Comparison of ENCODE assay signal across 8 mouse cellular contexts in genomic region chr11:63969205-63969910, GRCm38 (mm10). TPM values are rescaled to one million over a fixed set of nuclear protein-coding genes. Genes with fewer than 3 reads are reported as not detected.
DNase-seq lines count a peak whose midpoint lies in the region; ATAC-seq lines count a peak whose summit lies in the region.

No protein-coding gene starts in this region.

- WGBS in heart, embryonic 10.5 days = 40% methylated on average over 11 of the region's 11 CpGs
- 46% methylated on average over 11 of the region's 11 CpGs for WGBS in embryonic facial prominence, embryonic 14.5 days
- WGBS in midbrain, embryonic 16.5 days = 21% methylated on average over 11 of the region's 11 CpGs

- H3K27ac ChIP-seq in heart, embryonic 10.5 days = 0 out of 2 replicates have a peak overlapping the region, but pooled peaks have one; percentile 49
- 0 out of 2 replicates have a peak overlapping the region, but pooled peaks have one; percentile 1 for H3K27ac ChIP-seq in embryonic facial prominence, embryonic 14.5 days (replicated peaks; ENCODE audit: low read depth, low read length)
- H3K27ac ChIP-seq in midbrain, embryonic 16.5 days (ENCODE audit: low read length) = peak overlapping the region; percentile 62

- H3K9me3 ChIP-seq in heart, embryonic 10.5 days = no peaks in the 10 kb centered on the region
- no peaks in the 10 kb centered on the region for H3K9me3 ChIP-seq in embryonic facial prominence, embryonic 14.5 days (ENCODE audit: control insufficient read depth, low read length)
- H3K9me3 ChIP-seq in midbrain, embryonic 16.5 days (replicated peaks; ENCODE audit: control insufficient read depth, low read length, poor library complexity, severe bottlenecking) = no peaks in the 10 kb centered on the region

- peaks cover 7% of the 10 kb centered on the region for H3K27me3 ChIP-seq in heart, embryonic 10.5 days (ENCODE audit: insufficient read depth, poor library complexity, severe bottlenecking)
- H3K27me3 ChIP-seq in embryonic facial prominence, embryonic 14.5 days (replicated peaks; ENCODE audit: control insufficient read depth, insufficient read depth, low read length) = no peaks in the 10 kb centered on the region
- H3K27me3 ChIP-seq in midbrain, embryonic 16.5 days (ENCODE audit: control insufficient read depth, insufficient read depth, low read depth, low read length) = no peaks in the 10 kb centered on the region

- ATAC-seq in embryonic facial prominence, embryonic 14.5 days (ENCODE audit: low read depth) = no peak; the same call in 1 of the 2 replicates
- ATAC-seq in midbrain, embryonic 16.5 days = peak; percentile 82

- 0 out of 2 replicates have a peak overlapping the region, but pooled peaks have one; percentile 43 for H3K9ac ChIP-seq in embryonic facial prominence, embryonic 14.5 days (ENCODE audit: low read depth, low read length)
- H3K9ac ChIP-seq in midbrain, embryonic 16.5 days (ENCODE audit: low read depth, low read length) = no peak overlapping the region

- no peak overlapping the region for H3K4me3 ChIP-seq in heart, embryonic 10.5 days
- H3K4me3 ChIP-seq in embryonic facial prominence, embryonic 14.5 days (ENCODE audit: low read depth, low read length) = no peak overlapping the region
- H3K4me3 ChIP-seq in midbrain, embryonic 16.5 days (ENCODE audit: low read depth, low read length) = no peak overlapping the region

- no peak overlapping the region for H3K4me2 ChIP-seq in embryonic facial prominence, embryonic 14.5 days (ENCODE audit: low read depth, low read length)
- no peak overlapping the region for H3K4me2 ChIP-seq in midbrain, embryonic 16.5 days (ENCODE audit: low read length)

- intact Hi-C loops in heart, postnatal 14 days (cut with DNase I) = no loop called here

- no peak for DNase-seq in heart, embryonic 10.5 days (ENCODE audit: low spot score)
- DNase-seq in heart, postnatal 14 days = no peak
- DNase-seq in embryonic facial prominence, embryonic 14.5 days (ENCODE audit: low spot score) = peak; percentile 47
- DNase-seq in kidney, postnatal 4 days = peak; percentile 27 to 47
- DNase-seq in adrenal gland, adult 2 months = no peak
- DNase-seq in natural killer cell, adult 2 months (ENCODE audit: low spot score in 2 of 2) = no peak
- no peak for DNase-seq in testis, postnatal 14 days (ENCODE audit: low spot score)

- H3K4me1 ChIP-seq in heart, embryonic 10.5 days = peaks cover 42% of the 10 kb centered on the region
- H3K4me1 ChIP-seq in embryonic facial prominence, embryonic 14.5 days (ENCODE audit: control insufficient read depth, insufficient read depth, low read length) = peaks cover 5% of the 10 kb centered on the region
- H3K4me1 ChIP-seq in midbrain, embryonic 16.5 days (ENCODE audit: control insufficient read depth, insufficient read depth, low read length) = peaks cover 12% of the 10 kb centered on the region; the same call in 1 of the 2 replicates

- H3K36me3 ChIP-seq in heart, embryonic 10.5 days = peaks cover 12% of the 10 kb centered on the region
- H3K36me3 ChIP-seq in embryonic facial prominence, embryonic 14.5 days (ENCODE audit: control insufficient read depth, insufficient read depth, low read length) = no peaks in the 10 kb centered on the region
- H3K36me3 ChIP-seq in midbrain, embryonic 16.5 days (ENCODE audit: control insufficient read depth, insufficient read depth, low read length) = peaks cover 5% of the 10 kb centered on the region; the same call in 1 of the 2 replicates

RNA-seq across cellular contexts. Expression of gene Hs3st3b1, which starts 47.3 kb away (rescaled TPM):
- 5.9 and 23.9 TPM in 2 replicates for polyA plus RNA-seq in heart, embryonic 10.5 days (2016; fragmentation: Nextera tagmentation; extraction: Ambion mirVana)
- total RNA-seq in heart, postnatal 14 days (2021) = 1 to 10 TPM; 1.3 TPM
- polyA plus RNA-seq in embryonic facial prominence, embryonic 14.5 days (2014; fragmentation: Nextera tagmentation; extraction: Ambion mirVana) = 10.9 and 12.1 TPM in 2 replicates
- 9.4 and 15.4 TPM in 2 replicates for polyA plus RNA-seq in midbrain, embryonic 16.5 days (2015; fragmentation: Nextera tagmentation; extraction: Ambion mirVana)
- total RNA-seq in adrenal gland, adult 2 months (2021) = 1 to 10 TPM; 1.7 to 1.8 TPM
- 4.1 and 4.8 TPM in 2 replicates for polyA plus RNA-seq in adrenal gland, adult 2 months (2012; rRNA removed)

Comparison
In these comparisons a context has a peak if more than half of its experiments do, and no peak if none do; other contexts are left out.
1. DNase-seq: peak in embryonic facial prominence, embryonic 14.5 days (single experiment) and kidney, postnatal 4 days (2 of 2); none in heart, embryonic 10.5 days (single experiment), heart, postnatal 14 days (0 of 2), adrenal gland, adult 2 months (single experiment), natural killer cell, adult 2 months (0 of 2) and testis, postnatal 14 days (single experiment).
2. H3K27ac ChIP-seq: peak in every context shown above with its lines; median percentile 62 in midbrain, embryonic 16.5 days; 49 in heart, embryonic 10.5 days; 1 in embryonic facial prominence, embryonic 14.5 days.